Mouse (Mus musculus): ENCODE results near the gene Rxrb. TPM values are rescaled to one million over a fixed set of nuclear protein-coding genes. Genes with fewer than 3 reads are reported as not detected.

The Rxrb gene
- polyA plus RNA-seq, 1 experiment from 2014 or later: 28.5 TPM

GRCm38 (mm10) chr17:34035517-34035916 is 3.9 kb downstream of the Rxrb start:
- WGBS: 89% methylated on average over 9 of the region's 9 CpGs
- Histone ChIP-seq H3K27me3 (replicated peaks; ENCODE audit: control insufficient read depth, insufficient read depth, low read length) (peaks cover 2% of the 10 kb centered on the region; the same call in 1 of the 2 replicates), H3K27ac (ENCODE audit: low read depth) (no peak overlapping the region), H3K36me3 (ENCODE audit: control insufficient read depth, insufficient read depth, low read length) (peaks cover 44% of the 10 kb centered on the region), H3K4me2 (ENCODE audit: low read length) (no peak overlapping the region), H3K9ac (ENCODE audit: low read length) (no peak overlapping the region), H3K4me1 (replicated peaks; ENCODE audit: control insufficient read depth, insufficient read depth, low read length) (peaks cover 19% of the 10 kb centered on the region), H3K4me3 (ENCODE audit: low read depth, low read length) (no peak overlapping the region), H3K9me3 (ENCODE audit: control insufficient read depth, low read length) (no peaks in the 10 kb centered on the region)
- ATAC-seq (replicated peaks; ENCODE audit: low FRiP score, low TSS enrichment, low read depth): no peak
- no peak for DNase-seq (ENCODE audit: low spot score)

DNA sequence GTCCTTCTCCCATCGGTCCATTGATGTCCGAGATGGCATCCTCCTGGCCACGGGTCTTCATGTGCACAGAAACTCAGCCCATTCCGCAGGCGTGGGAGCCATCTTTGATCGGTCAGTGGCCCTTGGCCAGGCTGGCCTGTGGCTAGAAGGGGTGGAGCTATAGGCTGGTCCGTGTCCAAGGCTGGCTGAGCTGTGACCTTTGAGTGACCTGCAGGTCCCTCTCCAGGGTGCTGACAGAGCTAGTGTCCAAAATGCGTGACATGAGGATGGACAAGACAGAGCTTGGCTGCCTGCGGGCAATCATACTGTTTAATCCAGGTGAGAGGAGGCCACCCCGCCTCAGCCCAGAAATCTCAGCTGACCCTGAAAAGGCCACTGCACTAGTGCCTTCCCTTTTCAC is 5.0 kb downstream of the Rxrb start:
- H3K4me2 ChIP-seq (ENCODE audit: low read length): no peak overlapping the region
- H3K4me3 ChIP-seq (ENCODE audit: low read depth, low read length): no peak overlapping the region
- H3K27me3 ChIP-seq (replicated peaks; ENCODE audit: control insufficient read depth, insufficient read depth, low read length): peaks cover 2% of the 10 kb centered on the region; the same call in 1 of the 2 replicates
- H3K9me3 ChIP-seq (ENCODE audit: control insufficient read depth, low read length): no peaks in the 10 kb centered on the region
- WGBS: 77% methylated on average over 10 of the region's 10 CpGs
- no peak for ATAC-seq (replicated peaks; ENCODE audit: low FRiP score, low TSS enrichment, low read depth)
- no peak overlapping the region for H3K27ac ChIP-seq (ENCODE audit: low read depth)
- peaks cover 17% of the 10 kb centered on the region for H3K4me1 ChIP-seq (replicated peaks; ENCODE audit: control insufficient read depth, insufficient read depth, low read length)
- H3K9ac ChIP-seq (ENCODE audit: low read length): no peak overlapping the region
- no peak for DNase-seq (ENCODE audit: low spot score)
- peaks cover 44% of the 10 kb centered on the region for H3K36me3 ChIP-seq (ENCODE audit: control insufficient read depth, insufficient read depth, low read length)

GRCm38 (mm10) chr17:34037241-34037640 is 5.6 kb downstream of the Rxrb start:
- H3K4me1 ChIP-seq (replicated peaks; ENCODE audit: control insufficient read depth, insufficient read depth, low read length): peaks cover 17% of the 10 kb centered on the region
- H3K27me3 ChIP-seq (replicated peaks; ENCODE audit: control insufficient read depth, insufficient read depth, low read length): peaks cover 2% of the 10 kb centered on the region; the same call in 1 of the 2 replicates
- WGBS: 86% methylated on average over 7 of the region's 7 CpGs
- H3K9ac ChIP-seq (ENCODE audit: low read length): no peak overlapping the region
- DNase-seq (ENCODE audit: low spot score) (no peak), ATAC-seq (replicated peaks; ENCODE audit: low FRiP score, low TSS enrichment, low read depth) (no peak)
- H3K4me2 ChIP-seq (ENCODE audit: low read length): no peak overlapping the region
- no peaks in the 10 kb centered on the region for H3K9me3 ChIP-seq (ENCODE audit: control insufficient read depth, low read length)
- H3K27ac ChIP-seq (ENCODE audit: low read depth): no peak overlapping the region
- peaks cover 44% of the 10 kb centered on the region for H3K36me3 ChIP-seq (ENCODE audit: control insufficient read depth, insufficient read depth, low read length)
- no peak overlapping the region for H3K4me3 ChIP-seq (ENCODE audit: low read depth, low read length)

- Histone ChIP-seq H3K9ac (ENCODE audit: low read length) (no peak overlapping the region), H3K9me3 (ENCODE audit: control insufficient read depth, low read length) (no peaks in the 10 kb centered on the region), H3K27ac (ENCODE audit: low read depth) (no peak overlapping the region), H3K27me3 (replicated peaks; ENCODE audit: control insufficient read depth, insufficient read depth, low read length) (peaks cover 2% of the 10 kb centered on the region; the same call in 1 of the 2 replicates), H3K4me2 (ENCODE audit: low read length) (peak overlapping the region; percentile 47), H3K36me3 (ENCODE audit: control insufficient read depth, insufficient read depth, low read length) (peaks cover 44% of the 10 kb centered on the region), H3K4me1 (replicated peaks; ENCODE audit: control insufficient read depth, insufficient read depth, low read length) (peaks cover 7% of the 10 kb centered on the region; the same call in 1 of the 2 replicates), H3K4me3 (ENCODE audit: low read depth, low read length) (peak overlapping the region; percentile 15; the same call in 1 of the 2 replicates)
- peak; percentile 61 for DNase-seq (ENCODE audit: low spot score)
- peak; percentile 9; the same call in 1 of the 2 replicates for ATAC-seq (replicated peaks; ENCODE audit: low FRiP score, low TSS enrichment, low read depth)
- WGBS: 16% methylated on average over 21 of the region's 21 CpGs
These were observed 6.8 kb downstream of the Rxrb start for GRCm38 (mm10) chr17:34038440-34038839.

GRCm38 (mm10) chr17:34038878-34039561 is 7.4 kb downstream of the Rxrb start, which contains the start of gene Col11a2:
Gene Col11a2 (plus strand): TSS chr17:34039437.
- Histone ChIP-seq H3K4me2 (ENCODE audit: low read length) (peak within 1 kb of the TSS; percentile 47), H3K27me3 (replicated peaks; ENCODE audit: control insufficient read depth, insufficient read depth, low read length) (peaks cover 2% of the 10 kb centered on the region; the same call in 1 of the 2 replicates), H3K9me3 (ENCODE audit: control insufficient read depth, low read length) (no peaks in the 10 kb centered on the region), H3K4me3 (ENCODE audit: low read depth, low read length) (peak within 1 kb of the TSS; percentile 15; the same call in 1 of the 2 replicates), H3K36me3 (ENCODE audit: control insufficient read depth, insufficient read depth, low read length) (peaks cover 41% of the 10 kb centered on the region), H3K4me1 (replicated peaks; ENCODE audit: control insufficient read depth, insufficient read depth, low read length) (0 out of 2 replicates have a peak, but pooled peaks cover 6% of the 10 kb centered on the region), H3K9ac (ENCODE audit: low read length) (0 out of 2 replicates have a peak within 1 kb of the TSS, but pooled peaks have one; percentile 13), H3K27ac (ENCODE audit: low read depth) (no peak within 1 kb of the TSS)
- no peak for DNase-seq (ENCODE audit: low spot score)
- 6% methylated on average over 28 of the region's 28 CpGs for WGBS
- ATAC-seq (replicated peaks; ENCODE audit: low FRiP score, low TSS enrichment, low read depth): peak; percentile 24; the same call in 1 of the 2 replicates

GRCm38 (mm10) chr17:34039562-34040450 is 8.2 kb downstream of the Rxrb start:
- Histone ChIP-seq H3K4me1 (replicated peaks; ENCODE audit: control insufficient read depth, insufficient read depth, low read length) (0 out of 2 replicates have a peak, but pooled peaks cover 6% of the 10 kb centered on the region), H3K4me3 (ENCODE audit: low read depth, low read length) (no peak overlapping the region), H3K27me3 (replicated peaks; ENCODE audit: control insufficient read depth, insufficient read depth, low read length) (peaks cover 2% of the 10 kb centered on the region; the same call in 1 of the 2 replicates), H3K9me3 (ENCODE audit: control insufficient read depth, low read length) (no peaks in the 10 kb centered on the region), H3K27ac (ENCODE audit: low read depth) (no peak overlapping the region), H3K9ac (ENCODE audit: low read length) (no peak overlapping the region), H3K4me2 (ENCODE audit: low read length) (peak overlapping the region; percentile 47), H3K36me3 (ENCODE audit: control insufficient read depth, insufficient read depth, low read length) (peaks cover 33% of the 10 kb centered on the region)
- WGBS: 25% methylated on average over 17 of the region's 17 CpGs
- DNase-seq (ENCODE audit: low spot score): peak; percentile 68
- no peak for ATAC-seq (replicated peaks; ENCODE audit: low FRiP score, low TSS enrichment, low read depth)

DNA sequence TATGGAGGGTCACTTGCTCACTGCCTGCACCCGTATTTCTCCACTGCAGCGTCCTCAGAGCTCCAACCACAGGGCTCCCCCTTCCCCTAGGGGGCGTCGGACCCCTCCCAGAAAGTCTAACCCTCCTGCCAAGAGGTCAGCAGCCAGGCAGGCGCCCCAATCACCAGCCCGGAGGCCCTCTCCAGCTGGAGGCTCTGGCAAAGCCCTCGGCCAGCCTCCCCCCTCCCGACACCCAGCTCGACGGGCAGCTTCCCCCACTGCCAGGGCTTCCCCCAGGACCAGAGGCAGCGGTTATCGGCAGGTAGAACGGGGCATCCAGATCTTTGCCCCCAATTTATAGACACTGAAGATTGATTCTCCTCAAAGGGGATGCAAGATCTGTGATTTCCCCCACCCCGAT is 14.3 kb downstream of the Rxrb start:
- 75% methylated on average over 14 of the region's 14 CpGs for WGBS
- H3K27me3 ChIP-seq (replicated peaks; ENCODE audit: control insufficient read depth, insufficient read depth, low read length): no peaks in the 10 kb centered on the region

DNA sequence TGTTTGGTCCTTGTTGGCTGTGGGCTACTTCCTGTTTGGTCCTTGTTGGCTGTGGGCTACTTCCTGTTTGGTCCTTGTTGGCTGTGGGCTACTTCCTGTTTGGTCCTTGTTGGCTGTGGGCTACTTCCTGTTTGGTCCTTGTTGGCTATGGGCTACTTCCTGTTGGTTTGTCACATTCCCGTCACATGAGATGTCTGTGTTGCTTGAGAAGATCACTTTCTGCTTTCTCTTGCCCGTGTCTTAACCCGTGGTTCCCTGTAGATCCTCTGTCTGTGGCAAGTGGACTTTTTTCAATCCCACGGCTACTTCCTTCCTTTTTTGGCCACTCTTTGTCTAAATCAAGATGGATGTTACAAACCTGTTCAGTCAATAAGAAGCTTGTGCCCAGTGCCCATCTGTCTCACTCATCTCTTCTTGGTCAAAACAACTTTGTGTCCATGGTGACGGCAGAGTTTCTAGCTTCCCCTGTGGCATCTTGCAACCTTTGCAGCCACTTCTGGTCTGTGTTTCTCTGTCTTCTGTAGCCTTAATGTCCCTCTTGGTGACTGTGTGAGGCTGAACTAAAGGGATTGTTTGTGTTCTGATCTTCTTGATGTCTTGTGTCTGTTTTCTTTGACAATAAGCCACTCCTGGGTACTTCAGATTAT is 15.9 kb downstream of the Rxrb start:
- H3K9ac ChIP-seq (ENCODE audit: low read length): no peak overlapping the region
- H3K4me3 ChIP-seq (ENCODE audit: low read depth, low read length): no peak overlapping the region
- no peak overlapping the region for H3K27ac ChIP-seq (ENCODE audit: low read depth)
- no peaks in the 10 kb centered on the region for H3K36me3 ChIP-seq (ENCODE audit: control insufficient read depth, insufficient read depth, low read length)
- H3K27me3 ChIP-seq (replicated peaks; ENCODE audit: control insufficient read depth, insufficient read depth, low read length): no peaks in the 10 kb centered on the region
- 93% methylated on average over 5 of the region's 5 CpGs for WGBS
- no peaks in the 10 kb centered on the region for H3K4me1 ChIP-seq (replicated peaks; ENCODE audit: control insufficient read depth, insufficient read depth, low read length)
- DNase-seq (ENCODE audit: low spot score) (no peak), ATAC-seq (replicated peaks; ENCODE audit: low FRiP score, low TSS enrichment, low read depth) (no peak)
- 0 out of 2 replicates have a peak, but pooled peaks cover 5% of the 10 kb centered on the region for H3K9me3 ChIP-seq (ENCODE audit: control insufficient read depth, low read length)
- H3K4me2 ChIP-seq (ENCODE audit: low read length): no peak overlapping the region

More for the DNA sequence above, 14.3 kb downstream of the Rxrb start:
- Histone ChIP-seq H3K4me2 (ENCODE audit: low read length) (no peak overlapping the region), H3K27ac (ENCODE audit: low read depth) (no peak overlapping the region), H3K9me3 (ENCODE audit: control insufficient read depth, low read length) (0 out of 2 replicates have a peak, but pooled peaks cover 5% of the 10 kb centered on the region), H3K9ac (ENCODE audit: low read length) (no peak overlapping the region), H3K4me1 (replicated peaks; ENCODE audit: control insufficient read depth, insufficient read depth, low read length) (no peaks in the 10 kb centered on the region), H3K4me3 (ENCODE audit: low read depth, low read length) (no peak overlapping the region), H3K36me3 (ENCODE audit: control insufficient read depth, insufficient read depth, low read length) (no peaks in the 10 kb centered on the region)
- ATAC-seq (replicated peaks; ENCODE audit: low FRiP score, low TSS enrichment, low read depth) (no peak), DNase-seq (ENCODE audit: low spot score) (no peak)
